Mouse (Mus musculus) v-Abl transformed pro-B cells (cell line): Measurements from ENCODE around the gene Srsf7.

Experiments used
- in situ Hi-C, 2 experiments: fragments of 400-800 bp; cut with MboI; formaldehyde crosslinking; loops; one replicate each; pipeline ENCODE4 v1.15.1; 2025; ENCODE audit not compliant: unreplicated experiment in 2 of 2

Srsf7 gene

DNA sequence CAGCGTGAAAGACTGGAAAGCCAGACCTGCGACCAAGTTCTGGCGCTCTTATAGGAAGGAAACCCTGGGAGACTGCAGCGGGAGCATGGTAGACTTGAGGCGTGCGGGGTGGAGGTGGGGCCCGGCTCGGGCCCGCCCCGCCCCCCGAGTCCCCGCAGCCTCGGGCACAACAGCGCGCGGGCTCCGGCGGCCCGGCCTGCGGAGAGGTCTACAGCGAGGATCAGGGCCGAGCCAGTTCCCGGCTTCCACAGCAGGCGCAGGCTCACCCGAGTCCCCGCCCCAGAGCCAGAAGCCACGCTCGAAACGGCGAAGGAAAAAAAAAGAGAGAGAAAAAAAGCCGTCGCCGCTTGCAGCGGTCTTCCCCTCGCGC, 821 bp downstream of the Srsf7 start:
- in situ Hi-C loops: loop anchor here (5.0 to 25.0 kb wide), 4 partner anchors 321 to 1194 kb away; partner anchors contain the start of genes Cdc42ep3 (in 1 of the 2) and Prkd3 (in 1 of the 2)

GRCm38 (mm10) chr17:80205657-80206056, 1.4 kb downstream of the Srsf7 start:
- in situ Hi-C loops: loop anchor here (5.0 to 25.0 kb wide), 4 partner anchors 321 to 1193 kb away; partner anchors contain the start of genes Cdc42ep3 (in 1 of the 2) and Prkd3 (in 1 of the 2)

DNA sequence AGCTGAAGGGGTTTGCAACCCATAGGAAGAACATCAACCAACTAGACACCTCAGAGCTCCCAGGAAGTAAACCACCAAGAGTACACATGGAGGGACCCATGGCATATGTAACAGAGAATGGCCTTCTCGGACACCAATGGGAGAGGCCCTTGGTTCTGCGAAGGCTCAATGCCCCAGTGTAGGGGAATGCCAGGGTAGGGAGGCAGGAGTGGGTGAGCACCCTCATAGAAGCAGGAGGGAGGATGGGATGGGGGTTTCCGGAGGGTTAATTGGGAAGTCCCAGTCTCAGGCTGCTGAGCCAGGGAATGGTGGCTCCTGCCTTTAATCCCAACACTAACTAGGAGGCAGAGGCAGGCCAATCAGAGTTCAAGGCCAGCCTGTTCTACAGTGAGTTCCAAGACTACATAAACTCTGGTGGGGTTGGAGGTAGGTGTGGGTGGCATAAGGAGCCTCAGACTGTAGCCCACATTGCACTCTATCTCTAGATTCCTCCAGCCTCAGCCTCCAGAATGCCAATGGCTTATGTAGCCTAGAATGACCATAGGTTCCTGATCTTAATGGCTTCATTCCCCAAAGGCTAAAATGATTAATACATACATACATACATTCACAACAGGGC, 7.8 kb downstream of the Srsf7 start:
- in situ Hi-C loops: no loop called here

DNA sequence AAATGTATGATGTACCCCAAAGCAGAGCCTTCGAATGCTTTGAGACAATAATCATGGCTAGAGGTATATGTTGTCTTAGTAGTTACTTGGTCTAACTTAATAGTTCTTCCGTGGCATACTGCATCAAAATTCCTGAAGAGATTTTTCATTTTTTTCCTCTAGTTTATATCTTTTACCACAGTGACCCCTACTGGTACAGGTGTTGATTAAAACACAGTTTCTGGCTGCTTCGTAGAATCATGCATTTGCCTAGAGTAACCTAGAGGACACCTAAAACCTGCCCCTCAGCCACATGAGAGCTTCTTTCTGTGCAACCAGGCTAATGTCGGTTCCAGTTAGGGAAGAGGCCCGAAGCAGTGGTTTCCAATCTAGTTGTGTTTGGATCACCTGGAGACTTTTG, 14.0 kb downstream of the Srsf7 start:
- in situ Hi-C loops: no loop called here

DNA sequence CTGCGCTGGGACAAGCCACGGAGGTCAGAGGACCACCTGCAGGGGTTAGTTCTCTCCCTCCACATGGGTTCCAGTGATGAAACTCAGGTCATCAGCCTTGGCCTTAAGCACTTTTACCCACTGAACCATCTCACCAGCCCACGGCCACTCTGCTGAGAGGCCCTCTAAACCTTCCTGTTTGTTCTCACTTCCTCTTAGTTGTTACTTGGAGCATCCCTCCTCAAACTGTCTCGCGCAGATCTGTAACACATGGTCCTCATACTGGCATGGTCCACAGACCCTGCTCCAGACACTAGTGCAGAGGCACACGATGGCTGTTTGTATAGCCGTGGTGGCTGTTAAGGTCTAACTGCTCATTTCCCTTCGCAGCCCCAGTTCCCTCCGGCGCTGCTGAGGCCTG, 23.5 kb downstream of the Srsf7 start:
- in situ Hi-C loops: loop anchor here (5.0 to 10.0 kb wide), 4 partner anchors 136 to 521 kb away; no protein-coding TSS in a partner anchor

DNA sequence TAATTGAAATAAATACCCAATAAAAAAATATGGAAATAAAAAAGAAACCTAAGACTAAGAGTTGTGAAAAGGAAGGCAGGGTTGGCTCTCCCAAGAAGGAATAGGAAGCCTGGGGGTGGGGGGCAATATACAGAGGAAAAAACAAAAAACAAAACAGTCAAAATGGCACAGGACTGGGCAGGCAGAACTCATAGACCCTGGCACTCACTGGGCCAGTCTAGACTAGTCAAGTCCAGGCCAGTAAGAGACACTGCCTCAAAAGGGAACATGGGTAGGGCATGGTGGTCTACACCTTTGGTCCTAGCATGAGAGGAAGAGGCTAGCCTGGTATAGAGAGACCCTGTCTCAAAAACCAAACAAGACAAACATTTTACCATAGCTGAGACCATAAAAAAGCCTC, 26.6 kb downstream of the Srsf7 start:
- in situ Hi-C loops: loop anchor here (5.0 to 10.0 kb wide), 4 partner anchors 133 to 518 kb away; no protein-coding TSS in a partner anchor

GRCm38 (mm10) chr17:80179959-80180358, 27.1 kb downstream of the Srsf7 start:
- in situ Hi-C loops: loop anchor here (5.0 to 10.0 kb wide), 4 partner anchors 133 to 518 kb away; no protein-coding TSS in a partner anchor

DNA sequence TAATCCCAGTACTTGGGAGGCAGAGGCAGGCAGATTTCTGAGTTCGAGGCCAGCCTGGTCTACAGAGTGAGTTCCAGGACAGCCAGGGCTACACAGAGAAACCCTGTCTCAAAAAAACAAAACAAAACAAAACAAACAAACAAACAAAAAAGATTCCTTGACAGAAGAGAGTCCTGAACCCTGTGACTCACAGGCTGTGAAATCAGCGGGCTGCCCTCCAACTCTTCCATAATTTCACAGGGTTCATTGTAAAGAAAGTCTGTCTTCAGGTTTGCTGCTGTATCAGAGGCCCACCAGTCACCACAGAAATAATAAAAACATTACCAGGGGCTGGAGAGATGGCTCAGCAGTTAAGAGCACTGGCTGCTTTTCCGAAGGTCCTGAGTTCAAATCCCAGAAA, 28.3 kb downstream of the Srsf7 start:
- in situ Hi-C loops: loop anchor here in 1 of 2 experiments (5.0 kb wide), 1 partner anchor 517 kb away; no protein-coding TSS in a partner anchor

DNA sequence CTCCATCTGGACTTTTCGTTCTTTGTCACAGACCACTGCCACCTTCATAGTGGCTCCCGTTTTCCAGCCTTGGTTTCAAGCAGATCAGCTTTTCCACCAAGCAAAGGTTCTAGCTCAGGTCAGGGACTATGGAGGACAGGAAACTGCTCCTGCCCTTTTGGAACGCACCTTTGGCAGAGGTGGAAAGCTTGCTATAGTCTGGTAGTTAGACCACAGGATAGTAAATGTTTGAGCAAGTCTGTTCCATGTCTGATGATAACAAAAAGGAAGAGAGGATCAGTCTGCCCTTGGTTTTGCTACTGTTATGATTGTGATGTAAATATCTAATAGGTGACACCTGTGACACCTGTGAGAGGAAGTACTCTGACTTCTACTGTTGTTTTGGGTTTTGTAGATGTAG, 31.1 kb downstream of the Srsf7 start:
- in situ Hi-C loops: loop anchor here in 1 of 2 experiments (5.0 kb wide), 1 partner anchor 514 kb away; no protein-coding TSS in a partner anchor

- in situ Hi-C loops: loop anchor here in 1 of 2 experiments (5.0 kb wide), 1 partner anchor 513 kb away; no protein-coding TSS in a partner anchor
Measured at GRCm38 (mm10) chr17:80175386-80175739, 31.7 kb downstream of the Srsf7 start.

GRCm38 (mm10) chr17:80174699-80175385, 32.3 kb downstream of the Srsf7 start:
- in situ Hi-C loops: loop anchor here in 1 of 2 experiments (5.0 kb wide), 2 partner anchors 103 to 513 kb away; no protein-coding TSS in a partner anchor

DNA sequence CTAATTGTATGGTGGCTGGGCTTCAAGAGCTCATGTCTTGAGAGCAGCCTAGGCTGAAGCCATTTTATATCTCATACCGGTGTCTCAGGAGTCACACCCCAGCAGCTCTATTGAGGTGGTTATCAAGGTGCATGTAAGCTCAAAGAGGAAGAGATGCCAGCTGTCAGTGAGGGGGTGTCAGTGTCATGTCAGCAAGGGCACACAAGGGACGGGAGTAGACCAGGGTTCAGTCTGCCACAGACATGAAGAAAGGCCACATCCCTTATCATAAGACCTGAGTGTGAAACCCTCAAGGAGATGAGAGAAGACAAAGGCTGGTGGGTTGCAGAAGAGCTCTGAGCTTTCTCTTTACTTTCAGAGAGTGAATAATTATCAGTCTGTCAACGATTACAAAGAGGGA, 33.0 kb downstream of the Srsf7 start:
- in situ Hi-C loops: loop anchor here in 1 of 2 experiments (5.0 kb wide), 1 partner anchor 102 kb away; no protein-coding TSS in a partner anchor

DNA sequence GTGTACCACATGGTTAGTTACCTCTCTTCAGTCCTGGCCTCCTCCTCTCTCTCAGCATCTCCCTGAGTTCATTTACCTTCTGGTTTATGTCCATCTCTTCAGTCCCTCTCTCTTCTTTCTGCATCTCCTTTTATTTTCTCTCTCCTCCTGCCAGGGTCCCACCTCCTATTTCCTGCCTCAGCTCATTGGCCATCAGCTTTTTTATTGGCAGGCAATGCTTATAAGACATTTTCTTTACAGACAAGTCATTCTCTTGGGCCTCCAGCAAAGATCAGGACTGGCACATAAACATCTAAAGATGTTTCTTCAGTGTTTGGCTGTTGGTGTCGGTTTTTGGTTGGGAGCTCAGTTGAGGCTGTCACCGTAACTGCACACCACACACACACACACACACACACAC, 33.4 kb downstream of the Srsf7 start:
- in situ Hi-C loops: loop anchor here in 1 of 2 experiments (5.0 kb wide), 1 partner anchor 101 kb away; no protein-coding TSS in a partner anchor

DNA sequence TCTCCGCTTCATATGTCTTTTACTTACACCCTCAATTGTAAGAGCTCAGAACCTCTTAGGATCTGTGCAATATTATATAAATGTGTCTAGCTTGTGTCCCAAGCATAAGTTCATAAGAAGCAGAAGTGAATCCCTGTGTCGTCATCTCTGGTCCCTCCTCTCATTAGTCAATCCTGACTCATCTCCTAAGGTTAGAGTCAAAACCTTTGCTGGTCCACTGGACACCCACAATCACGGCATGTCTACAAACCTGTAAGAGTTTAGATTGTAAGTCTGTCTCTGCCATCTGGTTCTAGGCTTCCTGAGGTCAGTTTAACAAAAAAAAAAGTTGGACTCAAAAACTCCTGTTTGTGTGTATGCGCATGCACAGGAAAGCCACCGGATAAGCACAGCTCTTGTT, 34.3 kb downstream of the Srsf7 start:
- in situ Hi-C loops: loop anchor here in 1 of 2 experiments (5.0 kb wide), 1 partner anchor 100 kb away; no protein-coding TSS in a partner anchor

GRCm38 (mm10) chr17:80171948-80172347, 35.2 kb downstream of the Srsf7 start:
- in situ Hi-C loops: loop anchor here in 1 of 2 experiments (5.0 kb wide), 1 partner anchor 100 kb away; no protein-coding TSS in a partner anchor

GRCm38 (mm10) chr17:80170951-80171350, 36.2 kb downstream of the Srsf7 start:
- in situ Hi-C loops: loop anchor here in 1 of 2 experiments (5.0 kb wide), 1 partner anchor 99 kb away; no protein-coding TSS in a partner anchor

- in situ Hi-C loops: loop anchor here in 1 of 2 experiments (5.0 kb wide), 1 partner anchor 97 kb away; no protein-coding TSS in a partner anchor
Measured at GRCm38 (mm10) chr17:80169792-80170191, 37.3 kb downstream of the Srsf7 start.

DNA sequence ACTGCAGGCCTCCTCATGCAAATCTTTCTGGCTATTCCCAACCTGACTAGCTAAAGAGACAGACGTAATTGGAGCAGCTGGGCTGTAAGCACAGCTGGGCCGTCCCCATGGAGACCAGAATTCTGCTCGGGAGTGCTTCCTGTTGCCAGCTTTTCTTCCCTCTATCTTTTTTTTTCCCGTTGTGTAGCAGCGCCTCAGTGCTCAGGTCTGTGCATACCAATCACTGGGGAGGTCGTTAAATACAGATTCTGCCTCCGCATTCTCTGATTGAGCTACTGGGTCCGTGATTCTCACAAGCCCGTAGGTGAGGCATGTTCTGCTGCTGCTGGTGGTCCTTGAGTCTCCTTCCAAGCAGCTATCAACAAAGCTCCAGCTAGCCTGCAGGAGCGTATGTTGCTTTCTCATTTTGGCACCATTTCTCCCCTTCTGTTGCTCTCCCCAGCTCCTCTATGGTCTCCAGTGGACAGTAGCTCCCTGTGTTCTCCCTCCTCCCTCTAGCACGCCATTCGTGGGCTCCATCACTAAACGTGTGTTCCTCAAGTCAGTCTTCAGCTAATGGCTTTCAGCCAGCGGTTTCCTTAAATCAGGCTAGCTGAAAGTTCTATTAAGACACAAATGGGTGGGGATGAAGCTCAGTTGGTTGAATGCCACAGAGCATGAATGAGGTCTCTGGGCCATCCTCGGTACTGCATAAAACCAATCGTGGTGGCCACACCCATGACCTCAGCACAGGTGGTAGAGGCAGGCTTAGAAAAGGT, 38.5 kb downstream of the Srsf7 start:
- in situ Hi-C loops: no loop called here

GRCm38 (mm10) chr17:80167851-80168251, 39.3 kb downstream of the Srsf7 start:
- in situ Hi-C loops: no loop called here

- in situ Hi-C loops: no loop called here
Measured at GRCm38 (mm10) chr17:80167436-80167835, 39.7 kb downstream of the Srsf7 start.
